Mouse (Mus musculus) olfactory bulb, adult 2 months (tissue): ENCODE results near the gene Slc1a3.

Experiments
- CTCF ChIP-seq: fragments of 200-500 bp; IDR thresholded peaks from 2 replicates; pipeline ENCODE4 v1.5.1; 2012; ENCODE audit warnings: low read depth, mild to moderate bottlenecking, low read length, moderate library complexity; ENCODE audit not compliant: insufficient read depth
- POLR2A ChIP-seq: fragments of 200-500 bp; IDR thresholded peaks from 2 replicates; pipeline ENCODE4 v1.6.1; 2012; ENCODE audit warnings: mild to moderate bottlenecking, low read depth, low read length, moderate library complexity; ENCODE audit not compliant: insufficient read depth

DNA sequence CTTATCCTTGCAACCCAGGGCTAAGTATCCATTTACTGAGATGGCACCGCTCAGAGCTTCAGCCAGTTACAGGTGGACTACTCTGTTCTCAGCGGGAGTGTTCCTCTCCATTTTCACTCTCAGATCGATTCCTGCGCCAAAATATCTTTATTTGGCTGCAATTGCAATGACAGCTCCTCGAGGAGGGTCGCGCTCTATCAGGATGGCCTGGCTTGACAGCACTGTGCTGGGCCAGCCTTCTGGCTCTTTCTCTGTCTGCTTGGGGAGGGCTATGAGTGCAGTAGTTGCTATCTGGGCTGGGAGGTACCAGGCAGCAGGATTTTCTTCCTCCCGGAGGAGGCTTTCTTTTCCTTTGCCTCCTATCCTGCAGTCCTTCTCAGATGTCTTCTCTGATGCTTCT, 57.9 kb downstream of the Slc1a3 start:
- TF ChIP-seq CTCF: no peak
- TF ChIP-seq POLR2A: no peak
